Mouse (Mus musculus): ENCODE measurements at regions not wholly inside any gene's neighbourhood (a gene's known extent, or its start where the extent isn't known, plus 50 kb on each side); places are given as distances from the start of the nearest gene placed in this dataset.

- in situ Hi-C loops (cut with MboI; ENCODE audit: low pct_ligation_motif_present, low pct_unique_long_range_greater_than_20kb, low sequenced_read_pairs): no loop called here
- dilution Hi-C loops (cut with MboI; ENCODE audit: extremely low pct_ligation_motif_present, extremely low pct_unique_long_range_greater_than_20kb, low sequenced_read_pairs): no loop called here
- no peaks in the 10 kb centered on the region for H3K9me3 ChIP-seq (replicated peaks; ENCODE audit: low read length)
Observed at GRCm38 (mm10) chr9:116263833-116264232, 88.7 kb upstream of the Tgfbr2 start.

DNA sequence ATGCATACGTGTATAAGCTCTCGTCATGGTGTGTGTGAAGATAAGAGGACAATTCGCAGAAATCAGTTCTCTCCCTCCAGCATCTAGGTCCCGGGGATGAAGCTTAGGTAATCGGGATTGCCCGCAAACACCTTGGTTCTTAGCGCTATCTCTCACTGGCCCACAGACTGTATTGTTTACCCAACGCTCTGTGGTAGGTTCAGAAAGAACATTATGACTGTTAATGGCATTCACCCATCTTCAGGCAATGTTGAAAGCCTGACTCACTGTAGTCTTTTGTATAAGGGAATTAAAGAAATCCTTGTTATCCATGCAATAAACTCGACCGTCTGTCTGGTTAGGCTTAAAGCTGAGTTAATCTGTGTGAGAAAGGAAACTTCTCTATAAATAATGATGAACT is 84.4 kb upstream of the Tgfbr2 start:
- Histone ChIP-seq H3K4me1 (ENCODE audit: control insufficient read depth in 1 of 2, insufficient read depth in 2 of 2) (peaks cover 3 to 11% of the 10 kb centered on the region in 2 experiments; a peak in 2 of 4 replicates), H3K36me3 (replicated peaks in 1 of 2; ENCODE audit: control insufficient read depth in 1 of 2, insufficient read depth in 1 of 2, low read length in 1 of 2) (peaks cover 0 to 8% of the 10 kb centered on the region in 2 experiments), H3K9ac (ENCODE audit: insufficient read depth, low read depth) (no peak overlapping the region), H3K27ac (ENCODE audit: insufficient read depth, low read depth) (no peak overlapping the region), H3K4me2 (ENCODE audit: insufficient read depth, low read depth, poor library complexity, severe bottlenecking) (no peak overlapping the region), H3K27me3 (replicated peaks) (no peaks in the 10 kb centered on the region), H3K79me2 (replicated peaks; ENCODE audit: control insufficient read depth, extremely low read depth, insufficient read depth, poor library complexity, severe bottlenecking) (no peaks in the 10 kb centered on the region), H3K4me3 (replicated peaks in 1 of 3; ENCODE audit: low read depth in 2 of 3, low read length in 2 of 3, poor library complexity in 1 of 3) (no peak overlapping the region), H3K9me3 (replicated peaks; ENCODE audit: low read length) (peaks cover 10% of the 10 kb centered on the region)
- in situ Hi-C loops (cut with MboI; ENCODE audit: low pct_ligation_motif_present, low pct_unique_long_range_greater_than_20kb, low sequenced_read_pairs) (no loop called here), dilution Hi-C loops (cut with MboI; ENCODE audit: extremely low pct_ligation_motif_present, extremely low pct_unique_long_range_greater_than_20kb, low sequenced_read_pairs) (no loop called here)
- no peak for TF ChIP-seq E2F4 (IDR thresholded peaks at IDR 0.05; ENCODE audit: insufficient replicate concordance, low read depth, low read length)
- TF ChIP-seq MYC (IDR thresholded peaks at IDR 0.05; ENCODE audit: low read depth, low read length): no peak
- TF ChIP-seq UBTF (IDR thresholded peaks at IDR 0.05; ENCODE audit: low read depth, low read length): no peak
- no peak for TF ChIP-seq MXI1 (IDR thresholded peaks at IDR 0.05; ENCODE audit: low read depth, low read length)
- no peak for TF ChIP-seq ELF1 (IDR thresholded peaks at IDR 0.05; ENCODE audit: low read depth, low read length)
- no peak for TF ChIP-seq MEF2A (IDR thresholded peaks at IDR 0.05; ENCODE audit: borderline replicate concordance, low read depth, low read length)
- no peak for TF ChIP-seq SMC3 (IDR thresholded peaks at IDR 0.05; ENCODE audit: low read depth, low read length)
- TF ChIP-seq ZNF384 (IDR thresholded peaks at IDR 0.05; ENCODE audit: low read depth, low read length): no peak
- no peak for TF ChIP-seq POLR2A (IDR thresholded peaks at IDR 0.05; ENCODE audit: low read depth, low read length)
- no peak for TF ChIP-seq GABPA (IDR thresholded peaks at IDR 0.05; ENCODE audit: insufficient replicate concordance, low read depth, low read length)
- no peak for TF ChIP-seq MAFK (IDR thresholded peaks at IDR 0.05; ENCODE audit: insufficient replicate concordance, low read length)
- no peak for TF ChIP-seq ETS1 (conservative IDR thresholded peaks at IDR 0.05; ENCODE audit: low read depth, low read length)
- no peak for TF ChIP-seq PAX5 (IDR thresholded peaks at IDR 0.05; ENCODE audit: low read length)
- TF ChIP-seq CHD2 (IDR thresholded peaks at IDR 0.05; ENCODE audit: low read length): no peak
- no peak for TF ChIP-seq KAT2A (IDR thresholded peaks at IDR 0.05; ENCODE audit: insufficient replicate concordance, low read length)
- TF ChIP-seq JUN (IDR thresholded peaks at IDR 0.05; ENCODE audit: insufficient read depth, low read depth, low read length): no peak
- DNase-seq (ENCODE audit: extremely low read depth): no peak

More at GRCm38 (mm10) chr9:116263833-116264232, 88.7 kb upstream of the Tgfbr2 start:
- Histone ChIP-seq H3K79me2 (replicated peaks; ENCODE audit: control insufficient read depth, extremely low read depth, insufficient read depth, poor library complexity, severe bottlenecking) (no peaks in the 10 kb centered on the region), H3K4me1 (ENCODE audit: control insufficient read depth in 1 of 2, insufficient read depth in 2 of 2) (peaks cover 6 to 11% of the 10 kb centered on the region in 2 experiments; a peak in 2 of 4 replicates), H3K4me2 (ENCODE audit: insufficient read depth, low read depth, poor library complexity, severe bottlenecking) (no peak overlapping the region), H3K27ac (ENCODE audit: insufficient read depth, low read depth) (no peak overlapping the region), H3K27me3 (replicated peaks) (no peaks in the 10 kb centered on the region), H3K36me3 (replicated peaks in 1 of 2; ENCODE audit: control insufficient read depth in 1 of 2, insufficient read depth in 1 of 2, low read length in 1 of 2) (no peaks in the 10 kb centered on the region), H3K4me3 (replicated peaks in 1 of 3; ENCODE audit: low read depth in 2 of 3, low read length in 2 of 3, poor library complexity in 1 of 3) (no peak overlapping the region), H3K9ac (ENCODE audit: insufficient read depth, low read depth) (no peak overlapping the region)
- TF ChIP-seq POLR2A (IDR thresholded peaks at IDR 0.05; ENCODE audit: low read depth, low read length) (no peak), POLR2AphosphoS2 (IDR thresholded peaks at IDR 0.05; ENCODE audit: low read depth, low read length) (no peak), CTCF (conservative IDR thresholded peaks at IDR 0.05 in 1 of 2, IDR thresholded peaks at IDR 0.05 in 1 of 2; ENCODE audit: low read depth in 2 of 2, low read length in 2 of 2) (no peak), MEF2A (IDR thresholded peaks at IDR 0.05; ENCODE audit: borderline replicate concordance, low read depth, low read length) (no peak), MXI1 (IDR thresholded peaks at IDR 0.05; ENCODE audit: low read depth, low read length) (no peak), HCFC1 (IDR thresholded peaks at IDR 0.05; ENCODE audit: low read depth, low read length) (no peak), ZMIZ1 (IDR thresholded peaks at IDR 0.05; ENCODE audit: low read depth, low read length) (no peak), NELFE (IDR thresholded peaks at IDR 0.05; ENCODE audit: low read depth, low read length) (no peak), RCOR1 (conservative IDR thresholded peaks at IDR 0.05; ENCODE audit: low read depth, low read length) (no peak), CHD2 (IDR thresholded peaks at IDR 0.05; ENCODE audit: low read length) (no peak), JUN (IDR thresholded peaks at IDR 0.05; ENCODE audit: insufficient read depth, low read depth, low read length) (no peak), MAFK (IDR thresholded peaks at IDR 0.05; ENCODE audit: insufficient replicate concordance, low read length) (no peak), JUND (conservative IDR thresholded peaks at IDR 0.05; ENCODE audit: low read depth, low read length) (no peak), NRF1 (IDR thresholded peaks at IDR 0.05; ENCODE audit: low read depth, low read length) (no peak), ELF1 (IDR thresholded peaks at IDR 0.05; ENCODE audit: low read depth, low read length) (no peak), SMC3 (IDR thresholded peaks at IDR 0.05; ENCODE audit: low read depth, low read length) (no peak), MYC (IDR thresholded peaks at IDR 0.05; ENCODE audit: low read depth, low read length) (no peak), RAD21 (IDR thresholded peaks at IDR 0.05; ENCODE audit: low read depth, low read length) (no peak), ETS1 (conservative IDR thresholded peaks at IDR 0.05; ENCODE audit: low read depth, low read length) (no peak)
- no peak for DNase-seq (ENCODE audit: extremely low read depth)
